ENCODE assay signal across 21 mouse cellular contexts in the genomic region with DNA sequence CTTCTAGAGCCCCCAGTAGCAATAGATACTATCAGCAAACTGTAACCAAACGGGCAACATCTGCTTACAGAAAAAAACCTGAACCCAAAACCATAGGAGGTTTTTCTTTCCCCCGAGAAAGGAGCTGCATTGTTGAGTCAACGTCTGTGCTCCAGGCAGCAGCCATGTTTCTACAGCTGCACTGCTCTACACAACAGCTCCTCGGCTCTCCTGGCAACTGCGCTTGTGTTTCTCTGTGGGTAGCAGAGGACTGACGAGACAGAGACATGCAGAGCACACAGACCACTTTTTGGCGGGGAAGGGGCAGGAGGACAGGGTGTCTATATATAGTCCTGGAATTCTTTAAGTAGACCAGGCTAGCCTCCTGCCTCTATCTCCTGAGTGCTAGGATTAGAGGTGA.
DNase-seq lines count a peak whose midpoint lies in the region; TF ChIP-seq lines count a peak whose summit lies in the region.
"Had no signal": no experiment of that assay in that cellular context is flagged by ENCODE, and none has a peak within 500 bp of the region (broad histone marks: within the 10 kb centered on the region; RNA-seq: fewer than 3 reads in every experiment).

No protein-coding gene starts in this region.

- H3K27me3 ChIP-seq in spleen, adult 2 months (ENCODE audit: control insufficient read depth, insufficient read depth, low read length) = no peaks in the 10 kb centered on the region
- H3K27me3 ChIP-seq in thymus, adult 2 months (ENCODE audit: control insufficient read depth, insufficient read depth, low read length) = no peaks in the 10 kb centered on the region
- H3K27me3 ChIP-seq: forebrain, embryonic 15.5 days; hindbrain, embryonic 13.5 days; intestine, embryonic 15.5 days; limb, embryonic 12.5 days; liver, embryonic 12.5 days had no signal

- no peak for TF ChIP-seq POLR2A in spleen, adult 2 months (IDR thresholded peaks at IDR 0.05; ENCODE audit: low read depth, low read length)
- TF ChIP-seq POLR2A in brain, embryonic 14.5 days (IDR thresholded peaks at IDR 0.05; ENCODE audit: borderline replicate concordance, extremely low read depth, insufficient read depth, insufficient read length, poor library complexity, severe bottlenecking) = no peak
- 0 out of 2 replicates have a peak, but pooled peaks have one; percentile 22 for TF ChIP-seq POLR2A in thymus, adult 2 months (IDR thresholded peaks at IDR 0.05; ENCODE audit: control insufficient read depth, extremely low read depth, insufficient read depth, low read length, poor library complexity)

- no peaks in the 10 kb centered on the region; the same call in 1 of the 2 replicates for H3K4me1 ChIP-seq in spleen, adult 2 months (ENCODE audit: control insufficient read depth, insufficient read depth, insufficient read length)
- peaks cover 31% of the 10 kb centered on the region for H3K4me1 ChIP-seq in thymus, adult 2 months (replicated peaks; ENCODE audit: control insufficient read depth, insufficient read depth, low read length)
- H3K4me1 ChIP-seq: forebrain, embryonic 15.5 days; hindbrain, embryonic 13.5 days; intestine, embryonic 15.5 days; limb, embryonic 12.5 days had no signal

- no peak for TF ChIP-seq CTCF in spleen, adult 2 months (IDR thresholded peaks at IDR 0.05; ENCODE audit: extremely low read depth, insufficient read depth, insufficient read length, insufficient replicate concordance)
- no peak for TF ChIP-seq CTCF in brain, embryonic 14.5 days (IDR thresholded peaks at IDR 0.05; ENCODE audit: borderline replicate concordance, extremely low read depth, insufficient read depth, insufficient read length)
- no peak for TF ChIP-seq CTCF in thymus, adult 2 months (IDR thresholded peaks at IDR 0.05; ENCODE audit: borderline replicate concordance, control insufficient read depth, extremely low read depth, insufficient read depth, low read length, poor library complexity)

- WGBS in spleen, adult 2 months = 59% methylated on average over 7 of the region's 7 CpGs
- 5% methylated on average over 7 of the region's 7 CpGs for WGBS in thymus, adult 2 months

- DNase-seq in spleen, adult 2 months (ENCODE audit: low read depth in 1 of 2, low spot score in 2 of 2) = no peak
- no peak for DNase-seq in spleen, postnatal 4 days (ENCODE audit: low spot score in 2 of 2)
- DNase-seq in brain, embryonic 14.5 days (ENCODE audit: low read depth) = peak; percentile 5
- peak; percentile 62 for DNase-seq in thymus, adult 2 months
- DNase-seq in lung, postnatal 14 days = no peak
- DNase-seq in neural tube, embryonic 10.5 days (ENCODE audit: extremely low spot score, low spot score) = no peak
- no peak for DNase-seq in urinary bladder, postnatal 36 days (ENCODE audit: low spot score in 2 of 2)
- DNase-seq: adrenal gland, adult 8-10 months; cerebellum, adult 11 months; cerebellum, postnatal 10 days; kidney, postnatal 36 days; layer of hippocampus, adult 9-11 months; lung, adult 2 months; lung, postnatal 36 days had no signal

- H3K36me3 ChIP-seq in spleen, adult 2 months (ENCODE audit: control insufficient read depth, insufficient read depth, low read length) = no peaks in the 10 kb centered on the region
- H3K36me3 ChIP-seq in thymus, adult 2 months (ENCODE audit: control insufficient read depth, insufficient read depth, low read length) = peaks cover 6% of the 10 kb centered on the region
- H3K36me3 ChIP-seq: forebrain, embryonic 15.5 days; hindbrain, embryonic 13.5 days; intestine, embryonic 15.5 days; limb, embryonic 12.5 days; liver, embryonic 12.5 days had no signal

- H3K27ac ChIP-seq in spleen, adult 2 months (ENCODE audit: insufficient read depth, low read length) = peak overlapping the region; percentile 13
- peak overlapping the region; percentile 98 for H3K27ac ChIP-seq in thymus, adult 2 months (ENCODE audit: control insufficient read depth, insufficient read depth, low read length)
- H3K27ac ChIP-seq: forebrain, embryonic 15.5 days; hindbrain, embryonic 13.5 days; intestine, embryonic 15.5 days; limb, embryonic 12.5 days; liver, embryonic 12.5 days; stomach, postnatal 0 days had no signal

- H3K4me3 ChIP-seq in spleen, adult 2 months (ENCODE audit: extremely low read depth, insufficient read depth, insufficient read length) = no peak overlapping the region
- H3K4me3 ChIP-seq in thymus, adult 2 months (ENCODE audit: control insufficient read depth, insufficient read depth, low read length) = no peak overlapping the region
- H3K4me3 ChIP-seq: erythroblast, embryonic 14.5 days; forebrain, embryonic 15.5 days; hindbrain, embryonic 13.5 days; intestine, embryonic 15.5 days; limb, embryonic 12.5 days; liver, embryonic 12.5 days had no signal

Comparison
In these comparisons a context has a peak if more than half of its experiments do, and no peak if none do; other contexts are left out.
1. DNase-seq: peak in brain, embryonic 14.5 days (single experiment) and thymus, adult 2 months (single experiment); none in spleen, adult 2 months (0 of 2), spleen, postnatal 4 days (0 of 2), lung, postnatal 14 days (single experiment), neural tube, embryonic 10.5 days (single experiment) and urinary bladder, postnatal 36 days (0 of 2).